Mouse (Mus musculus): Measurements from ENCODE around the gene Fut8. TPM values are rescaled to one million over a fixed set of nuclear protein-coding genes. Genes with fewer than 3 reads are reported as not detected.

Fut8 gene
- polyA plus RNA-seq, 1 experiment = 11.8 TPM

DNA sequence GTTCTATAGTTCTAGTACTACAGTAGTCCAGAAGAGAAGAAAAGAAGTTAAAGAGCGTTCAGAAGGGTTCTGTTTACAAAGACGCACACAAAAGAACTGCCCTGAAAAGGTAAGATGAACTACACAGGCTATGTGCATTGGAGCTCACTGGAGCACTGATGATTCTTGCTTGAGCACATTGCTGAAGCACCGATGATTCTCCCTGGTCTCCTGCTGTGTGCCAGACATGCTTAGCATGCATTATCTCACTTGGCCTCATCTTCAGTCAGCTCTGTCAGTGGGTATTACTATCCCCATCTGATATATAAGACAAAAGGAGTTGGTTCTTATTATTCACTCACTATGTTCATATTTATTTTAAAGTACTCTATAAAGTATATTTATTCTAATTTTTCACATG is 243.9 kb downstream of the Fut8 start:
- Histone ChIP-seq H3K4me3 (no peak overlapping the region), H3ac (ENCODE audit: control insufficient read depth, insufficient read length) (no peak overlapping the region), H3K36me3 (ENCODE audit: control insufficient read depth, insufficient read depth) (no peaks in the 10 kb centered on the region), H3K4me2 (ENCODE audit: low read depth) (no peak overlapping the region), H3K79me2 (ENCODE audit: control insufficient read depth, insufficient read depth) (no peaks in the 10 kb centered on the region), H3K27me3 (ENCODE audit: control insufficient read depth, insufficient read depth, insufficient read length) (no peaks in the 10 kb centered on the region)
- TF ChIP-seq POLR2AphosphoS2 (IDR thresholded peaks at IDR 0.05; ENCODE audit: insufficient read length, low read depth) (no peak), POLR2A (IDR thresholded peaks at IDR 0.05; ENCODE audit: insufficient read length, low read depth) (no peak), TCF3 (IDR thresholded peaks at IDR 0.05; ENCODE audit: insufficient read length, low read depth) (no peak), SRF (IDR thresholded peaks at IDR 0.05; ENCODE audit: control insufficient read depth, insufficient read length, low read depth) (no peak), MAX (IDR thresholded peaks at IDR 0.05; ENCODE audit: low read depth) (no peak), CEBPB (IDR thresholded peaks at IDR 0.05; ENCODE audit: insufficient read depth, poor library complexity, severe bottlenecking) (no peak)

DNA sequence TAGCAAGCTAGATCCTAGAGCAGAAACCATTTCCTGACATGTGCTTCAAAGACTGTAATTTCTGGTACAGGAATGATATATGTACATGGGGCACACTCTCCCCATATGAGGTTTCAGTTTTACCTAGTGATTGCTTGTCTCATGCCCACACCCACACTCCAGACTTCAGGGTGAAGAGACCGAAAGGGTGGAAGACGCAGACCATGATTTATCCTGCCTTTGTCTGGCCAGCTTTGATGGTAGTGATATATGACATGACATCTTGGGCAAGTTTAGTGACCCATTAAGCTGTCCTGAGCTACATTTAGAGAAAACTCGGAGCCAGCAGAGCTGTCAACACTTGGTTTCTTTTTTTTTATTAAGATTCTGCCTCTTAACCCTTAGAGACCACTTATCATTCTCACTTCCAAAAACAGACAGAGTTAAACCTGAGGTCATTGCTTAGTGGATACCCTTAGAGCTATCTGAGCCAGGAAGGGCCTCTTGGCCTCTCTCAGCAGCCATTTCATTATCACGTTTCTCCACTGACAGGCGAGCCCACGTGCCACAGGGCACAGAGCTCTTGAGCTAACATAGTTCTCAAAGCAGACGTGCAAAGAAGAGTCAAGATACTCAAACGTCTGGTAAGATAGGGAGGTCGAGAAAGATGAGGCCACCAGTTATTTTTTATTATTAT is 245.4 kb downstream of the Fut8 start:
- Histone ChIP-seq H3K4me3 (no peak overlapping the region), H3K4me2 (ENCODE audit: low read depth) (no peak overlapping the region), H3ac (ENCODE audit: control insufficient read depth, insufficient read length) (no peak overlapping the region), H3K79me2 (ENCODE audit: control insufficient read depth, insufficient read depth) (no peaks in the 10 kb centered on the region), H3K27me3 (ENCODE audit: control insufficient read depth, insufficient read depth, insufficient read length) (no peaks in the 10 kb centered on the region), H3K36me3 (ENCODE audit: control insufficient read depth, insufficient read depth) (no peaks in the 10 kb centered on the region)
- TF ChIP-seq MYOD1 (IDR thresholded peaks at IDR 0.05; ENCODE audit: control insufficient read depth in 1 of 3, insufficient read length in 2 of 3, low read depth in 2 of 3) (no peak), TCF12 (IDR thresholded peaks at IDR 0.05; ENCODE audit: insufficient read depth, poor library complexity, severe bottlenecking) (no peak), POLR2AphosphoS2 (IDR thresholded peaks at IDR 0.05; ENCODE audit: insufficient read length, low read depth) (no peak), POLR2A (IDR thresholded peaks at IDR 0.05; ENCODE audit: insufficient read length, low read depth) (no peak), E2F4 (IDR thresholded peaks at IDR 0.05; ENCODE audit: insufficient read depth) (no peak), MYOG (IDR thresholded peaks at IDR 0.05; ENCODE audit: control insufficient read depth in 1 of 3, insufficient read depth in 1 of 3, insufficient read length in 2 of 3, low read depth in 2 of 3) (no peak)

DNA sequence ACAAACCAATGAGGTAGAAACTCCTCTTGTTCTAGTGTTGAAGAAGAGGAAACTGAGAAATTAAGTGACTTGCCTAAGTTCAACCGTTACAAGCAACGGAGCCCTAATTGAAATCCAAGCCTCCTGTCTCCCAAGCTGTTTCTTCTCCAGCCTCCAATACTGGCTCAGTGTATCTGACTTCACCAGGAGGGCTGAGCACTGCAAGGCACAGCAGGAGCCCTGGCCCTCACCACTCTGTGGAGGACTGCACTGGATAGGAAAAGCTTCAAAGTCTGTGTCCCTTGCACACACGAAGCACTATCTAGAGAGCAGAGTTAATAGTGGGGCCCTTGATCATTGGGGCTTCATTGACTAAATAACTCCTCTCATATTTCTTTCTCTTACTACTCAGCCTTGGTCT is 246.8 kb downstream of the Fut8 start:
- no peak overlapping the region for H3K4me2 ChIP-seq (ENCODE audit: low read depth)
- no peaks in the 10 kb centered on the region for H3K27me3 ChIP-seq (ENCODE audit: control insufficient read depth, insufficient read depth, insufficient read length)
- no peaks in the 10 kb centered on the region for H3K79me2 ChIP-seq (ENCODE audit: control insufficient read depth, insufficient read depth)
- no peak overlapping the region for H3ac ChIP-seq (ENCODE audit: control insufficient read depth, insufficient read length)
- H3K4me3 ChIP-seq = no peak overlapping the region
- TF ChIP-seq SRF (IDR thresholded peaks at IDR 0.05; ENCODE audit: control insufficient read depth, insufficient read length, low read depth) (no peak), E2F4 (IDR thresholded peaks at IDR 0.05; ENCODE audit: insufficient read depth) (no peak), POLR2A (IDR thresholded peaks at IDR 0.05; ENCODE audit: insufficient read length, low read depth) (no peak), MAX (IDR thresholded peaks at IDR 0.05; ENCODE audit: low read depth) (no peak), MYOD1 (IDR thresholded peaks at IDR 0.05; ENCODE audit: control insufficient read depth in 1 of 3, insufficient read length in 2 of 3, low read depth in 2 of 3) (no peak), MYOG (IDR thresholded peaks at IDR 0.05; ENCODE audit: control insufficient read depth in 1 of 3, insufficient read depth in 1 of 3, insufficient read length in 2 of 3, low read depth in 2 of 3) (no peak), CEBPB (IDR thresholded peaks at IDR 0.05; ENCODE audit: insufficient read depth, poor library complexity, severe bottlenecking) (no peak), USF1 (IDR thresholded peaks at IDR 0.05; ENCODE audit: low read depth) (no peak), TCF12 (IDR thresholded peaks at IDR 0.05; ENCODE audit: insufficient read depth, poor library complexity, severe bottlenecking) (no peak)
- H3K36me3 ChIP-seq (ENCODE audit: control insufficient read depth, insufficient read depth) = no peaks in the 10 kb centered on the region

GRCm38 (mm10) chr12:77491478-77491877 is 253.6 kb downstream of the Fut8 start:
- Histone ChIP-seq H3K4me3 (no peak overlapping the region), H3K36me3 (ENCODE audit: control insufficient read depth, insufficient read depth) (no peaks in the 10 kb centered on the region), H3K79me2 (ENCODE audit: control insufficient read depth, insufficient read depth) (no peaks in the 10 kb centered on the region), H3ac (ENCODE audit: control insufficient read depth, insufficient read length) (no peak overlapping the region), H3K4me2 (ENCODE audit: low read depth) (no peak overlapping the region), H3K27me3 (ENCODE audit: control insufficient read depth, insufficient read depth, insufficient read length) (no peaks in the 10 kb centered on the region)
- no peak for TF ChIP-seq TCF3 (IDR thresholded peaks at IDR 0.05; ENCODE audit: insufficient read length, low read depth)
- TF ChIP-seq REST (IDR thresholded peaks at IDR 0.05; ENCODE audit: insufficient read depth, insufficient read length) = no peak
- TF ChIP-seq SRF (IDR thresholded peaks at IDR 0.05; ENCODE audit: control insufficient read depth, insufficient read length, low read depth) = no peak
- TF ChIP-seq E2F4 (IDR thresholded peaks at IDR 0.05; ENCODE audit: insufficient read depth) = no peak
- no peak for TF ChIP-seq MYOG (IDR thresholded peaks at IDR 0.05; ENCODE audit: control insufficient read depth in 1 of 3, insufficient read depth in 1 of 3, insufficient read length in 2 of 3, low read depth in 2 of 3)
- TF ChIP-seq POLR2AphosphoS2 (IDR thresholded peaks at IDR 0.05; ENCODE audit: insufficient read length, low read depth) = no peak
- TF ChIP-seq TCF12 (IDR thresholded peaks at IDR 0.05; ENCODE audit: insufficient read depth, poor library complexity, severe bottlenecking) = no peak
- TF ChIP-seq CEBPB (IDR thresholded peaks at IDR 0.05; ENCODE audit: insufficient read depth, poor library complexity, severe bottlenecking) = no peak
- no peak for TF ChIP-seq POLR2A (IDR thresholded peaks at IDR 0.05; ENCODE audit: insufficient read length, low read depth)
- no peak for TF ChIP-seq USF1 (IDR thresholded peaks at IDR 0.05; ENCODE audit: low read depth)
- no peak for TF ChIP-seq MAX (IDR thresholded peaks at IDR 0.05; ENCODE audit: low read depth)
- TF ChIP-seq MYOD1 (IDR thresholded peaks at IDR 0.05; ENCODE audit: control insufficient read depth in 1 of 3, insufficient read length in 2 of 3, low read depth in 2 of 3) = no peak

GRCm38 (mm10) chr12:77495781-77496180 is 257.9 kb downstream of the Fut8 start:
- Histone ChIP-seq H3K79me2 (ENCODE audit: control insufficient read depth, insufficient read depth) (no peaks in the 10 kb centered on the region), H3K27me3 (ENCODE audit: control insufficient read depth, insufficient read depth, insufficient read length) (no peaks in the 10 kb centered on the region), H3ac (ENCODE audit: control insufficient read depth, insufficient read length) (no peak overlapping the region), H3K4me2 (ENCODE audit: low read depth) (no peak overlapping the region), H3K4me3 (no peak overlapping the region), H3K36me3 (ENCODE audit: control insufficient read depth, insufficient read depth) (no peaks in the 10 kb centered on the region)
- no peak for TF ChIP-seq TCF12 (IDR thresholded peaks at IDR 0.05; ENCODE audit: insufficient read depth, poor library complexity, severe bottlenecking)
- no peak for TF ChIP-seq E2F4 (IDR thresholded peaks at IDR 0.05; ENCODE audit: insufficient read depth)
- TF ChIP-seq REST (IDR thresholded peaks at IDR 0.05; ENCODE audit: insufficient read depth, insufficient read length) = no peak

All from myocyte (in vitro differentiated cells).